Comparison of ENCODE assay signal across 14 mouse cellular contexts in genomic region chr13:114526856-114527255, GRCm38 (mm10).
DNase-seq lines count a peak whose midpoint lies in the region; ATAC-seq and TF ChIP-seq lines count a peak whose summit lies in the region.
"Had no signal": no experiment of that assay in that cellular context is flagged by ENCODE, and none has a peak within 500 bp of the region (broad histone marks: within the 10 kb centered on the region; RNA-seq: fewer than 3 reads in every experiment).

No protein-coding gene starts in this region.

- ATAC-seq in hindbrain, embryonic 11.5 days (ENCODE audit: low FRiP score), result peak; percentile 47; the same call in 1 of the 2 replicates
- ATAC-seq in hindbrain, embryonic 12.5 days (ENCODE audit: low FRiP score), result no peak
- peak; percentile 36; the same call in 1 of the 2 replicates for ATAC-seq in forebrain, embryonic 13.5 days
- ATAC-seq in midbrain, embryonic 13.5 days, result peak; percentile 56
- no peak for ATAC-seq in stomach, postnatal 0 days (ENCODE audit: low FRiP score, low TSS enrichment)
- ATAC-seq: activated CD4-positive, CD25-positive, alpha-beta regulatory T cell, adult 4 months; intestine, postnatal 0 days had no signal

- WGBS in hindbrain, embryonic 11.5 days, result 33% methylated on average over 9 of the region's 9 CpGs
- 31% methylated on average over 9 of the region's 9 CpGs for WGBS in hindbrain, embryonic 12.5 days
- 20% methylated on average over 9 of the region's 9 CpGs for WGBS in forebrain, embryonic 13.5 days
- WGBS in midbrain, embryonic 13.5 days, result 34% methylated on average over 9 of the region's 9 CpGs
- 60% methylated on average over 9 of the region's 9 CpGs for WGBS in stomach, postnatal 0 days

- no peak for TF ChIP-seq POLR2A in brain, embryonic 14.5 days (IDR thresholded peaks at IDR 0.05; ENCODE audit: borderline replicate concordance, extremely low read depth, insufficient read depth, insufficient read length, poor library complexity, severe bottlenecking)

- H3K9me3 ChIP-seq in hindbrain, embryonic 11.5 days (ENCODE audit: control insufficient read depth, low read length), result no peaks in the 10 kb centered on the region
- H3K9me3 ChIP-seq in hindbrain, embryonic 12.5 days (replicated peaks), result no peaks in the 10 kb centered on the region
- H3K9me3 ChIP-seq in forebrain, embryonic 13.5 days (replicated peaks), result no peaks in the 10 kb centered on the region
- H3K9me3 ChIP-seq in midbrain, embryonic 13.5 days, result no peaks in the 10 kb centered on the region
- H3K9me3 ChIP-seq in stomach, postnatal 0 days (ENCODE audit: control insufficient read depth, low read length), result no peaks in the 10 kb centered on the region

- H3K9ac ChIP-seq in hindbrain, embryonic 11.5 days (ENCODE audit: low read depth, low read length), result no peak overlapping the region
- no peak overlapping the region for H3K9ac ChIP-seq in hindbrain, embryonic 12.5 days
- H3K9ac ChIP-seq in forebrain, embryonic 13.5 days, result no peak overlapping the region
- no peak overlapping the region for H3K9ac ChIP-seq in midbrain, embryonic 13.5 days (replicated peaks)
- no peak overlapping the region for H3K9ac ChIP-seq in stomach, postnatal 0 days (ENCODE audit: low read length)
- H3K9ac ChIP-seq: lung, embryonic 14.5 days had no signal

- TF ChIP-seq EP300 in stomach, postnatal 0 days (optimal IDR thresholded peaks at IDR 0.05), result no peak

- no peak overlapping the region for H3K4me3 ChIP-seq in hindbrain, embryonic 11.5 days (ENCODE audit: low read depth, low read length)
- no peak overlapping the region for H3K4me3 ChIP-seq in hindbrain, embryonic 12.5 days
- no peak overlapping the region for H3K4me3 ChIP-seq in forebrain, embryonic 13.5 days
- H3K4me3 ChIP-seq in midbrain, embryonic 13.5 days (replicated peaks), result no peak overlapping the region
- H3K4me3 ChIP-seq in stomach, postnatal 0 days (ENCODE audit: low read depth, low read length), result no peak overlapping the region
- H3K4me3 ChIP-seq: myocyte had no signal

- no peaks in the 10 kb centered on the region for H3K4me1 ChIP-seq in hindbrain, embryonic 11.5 days (replicated peaks; ENCODE audit: control insufficient read depth, insufficient read depth, low read length)
- 0 out of 2 replicates have a peak, but pooled peaks cover 5% of the 10 kb centered on the region for H3K4me1 ChIP-seq in hindbrain, embryonic 12.5 days
- H3K4me1 ChIP-seq in forebrain, embryonic 13.5 days, result peaks cover 2% of the 10 kb centered on the region; the same call in 1 of the 2 replicates
- H3K4me1 ChIP-seq in midbrain, embryonic 13.5 days (replicated peaks), result no peaks in the 10 kb centered on the region
- no peaks in the 10 kb centered on the region for H3K4me1 ChIP-seq in stomach, postnatal 0 days (replicated peaks; ENCODE audit: control insufficient read depth, insufficient read depth)

- DNase-seq in hindbrain, embryonic 11.5 days (ENCODE audit: low spot score), result no peak
- DNase-seq in brain, embryonic 14.5 days (ENCODE audit: low read depth), result peak; percentile 64
- no peak for DNase-seq in adrenal gland, adult 8-10 months
- DNase-seq in stomach, postnatal 0 days (ENCODE audit: low spot score), result no peak
- DNase-seq: cerebellum, adult 2 months; liver; lung, embryonic 14.5 days; right cerebral cortex, postnatal 25 days had no signal

- H3K27me3 ChIP-seq in hindbrain, embryonic 11.5 days (ENCODE audit: control insufficient read depth, insufficient read depth, low read length), result no peaks in the 10 kb centered on the region
- H3K27me3 ChIP-seq in hindbrain, embryonic 12.5 days, result peaks cover 4% of the 10 kb centered on the region; the same call in 1 of the 2 replicates
- 0 out of 2 replicates have a peak, but pooled peaks cover 2% of the 10 kb centered on the region for H3K27me3 ChIP-seq in forebrain, embryonic 13.5 days
- H3K27me3 ChIP-seq in midbrain, embryonic 13.5 days, result peaks cover 3% of the 10 kb centered on the region; the same call in 1 of the 2 replicates
- H3K27me3 ChIP-seq in stomach, postnatal 0 days (ENCODE audit: control insufficient read depth, insufficient read depth, low read length), result no peaks in the 10 kb centered on the region

- TF ChIP-seq CTCF in brain, embryonic 14.5 days (IDR thresholded peaks at IDR 0.05; ENCODE audit: borderline replicate concordance, extremely low read depth, insufficient read depth, insufficient read length), result no peak
- TF ChIP-seq CTCF in stomach, postnatal 0 days (IDR thresholded peaks at IDR 0.05; ENCODE audit: low read depth), result no peak

- no peak overlapping the region for H3K4me2 ChIP-seq in hindbrain, embryonic 11.5 days (replicated peaks; ENCODE audit: low read depth, low read length)
- no peak overlapping the region for H3K4me2 ChIP-seq in hindbrain, embryonic 12.5 days (replicated peaks)
- no peak overlapping the region; the same call in 1 of the 2 replicates for H3K4me2 ChIP-seq in forebrain, embryonic 13.5 days
- H3K4me2 ChIP-seq in midbrain, embryonic 13.5 days (replicated peaks), result no peak overlapping the region
- H3K4me2 ChIP-seq in stomach, postnatal 0 days (replicated peaks; ENCODE audit: low read depth), result no peak overlapping the region
- H3K4me2 ChIP-seq: lung, embryonic 14.5 days had no signal

- no peaks in the 10 kb centered on the region for H3K36me3 ChIP-seq in hindbrain, embryonic 11.5 days (ENCODE audit: control insufficient read depth, insufficient read depth, low read length)
- no peaks in the 10 kb centered on the region for H3K36me3 ChIP-seq in hindbrain, embryonic 12.5 days
- no peaks in the 10 kb centered on the region for H3K36me3 ChIP-seq in forebrain, embryonic 13.5 days (ENCODE audit: poor library complexity, severe bottlenecking)
- no peaks in the 10 kb centered on the region for H3K36me3 ChIP-seq in midbrain, embryonic 13.5 days
- H3K36me3 ChIP-seq in stomach, postnatal 0 days (ENCODE audit: control insufficient read depth, insufficient read depth, low read length), result no peaks in the 10 kb centered on the region

- H3K27ac ChIP-seq in hindbrain, embryonic 11.5 days (ENCODE audit: low read depth, low read length), result no peak overlapping the region
- H3K27ac ChIP-seq in hindbrain, embryonic 12.5 days, result no peak overlapping the region
- H3K27ac ChIP-seq in forebrain, embryonic 13.5 days, result no peak overlapping the region
- H3K27ac ChIP-seq in midbrain, embryonic 13.5 days, result no peak overlapping the region
- no peak overlapping the region for H3K27ac ChIP-seq in stomach, postnatal 0 days (replicated peaks)

Comparison
In these comparisons a context has a peak if more than half of its experiments do, and no peak if none do; other contexts are left out.
1. ATAC-seq: peak in hindbrain, embryonic 11.5 days (single experiment), forebrain, embryonic 13.5 days (single experiment) and midbrain, embryonic 13.5 days (single experiment); none in hindbrain, embryonic 12.5 days (single experiment) and stomach, postnatal 0 days (single experiment).